9 mouse cellular contexts compared by ENCODE assay signal in genomic region chr6:34274346-34274745, GRCm38 (mm10). TPM values are rescaled to one million over a fixed set of nuclear protein-coding genes. Genes with fewer than 3 reads are reported as not detected.
DNase-seq lines count a peak whose midpoint lies in the region; ATAC-seq and TF ChIP-seq lines count a peak whose summit lies in the region.
"Had no signal": no experiment of that assay in that cellular context is flagged by ENCODE, and none has a peak within 500 bp of the region (broad histone marks: within the 10 kb centered on the region; RNA-seq: fewer than 3 reads in every experiment).

No protein-coding gene starts in this region.

- no peak for TF ChIP-seq POLR2A in cerebellum, adult 2 months (IDR thresholded peaks at IDR 0.05; ENCODE audit: borderline replicate concordance, insufficient read depth, low read length)

- H3K9me3 ChIP-seq in hindbrain, embryonic 16.5 days (ENCODE audit: control insufficient read depth, low read length): no peaks in the 10 kb centered on the region
- no peaks in the 10 kb centered on the region for H3K9me3 ChIP-seq in hindbrain, embryonic 10.5 days
- no peaks in the 10 kb centered on the region for H3K9me3 ChIP-seq in heart, embryonic 14.5 days (ENCODE audit: control insufficient read depth, low read length)
- no peaks in the 10 kb centered on the region for H3K9me3 ChIP-seq in midbrain, embryonic 13.5 days

- H3K36me3 ChIP-seq in hindbrain, embryonic 16.5 days (ENCODE audit: control insufficient read depth, insufficient read depth, low read length): no peaks in the 10 kb centered on the region
- H3K36me3 ChIP-seq in hindbrain, embryonic 10.5 days: no peaks in the 10 kb centered on the region
- no peaks in the 10 kb centered on the region for H3K36me3 ChIP-seq in heart, embryonic 14.5 days (ENCODE audit: control insufficient read depth, insufficient read depth, low read length)
- H3K36me3 ChIP-seq in midbrain, embryonic 13.5 days: no peaks in the 10 kb centered on the region

- H3K9ac ChIP-seq in hindbrain, embryonic 16.5 days (ENCODE audit: low read depth, low read length): no peak overlapping the region
- no peak overlapping the region for H3K9ac ChIP-seq in heart, embryonic 14.5 days (ENCODE audit: low read length)
- no peak overlapping the region for H3K9ac ChIP-seq in midbrain, embryonic 13.5 days (replicated peaks)

- no peak overlapping the region for H3K4me3 ChIP-seq in hindbrain, embryonic 16.5 days (ENCODE audit: low read length)
- H3K4me3 ChIP-seq in hindbrain, embryonic 10.5 days: no peak overlapping the region
- H3K4me3 ChIP-seq in cerebellum, adult 2 months (replicated peaks; ENCODE audit: insufficient read depth, low read depth, low read length): no peak overlapping the region
- no peak overlapping the region for H3K4me3 ChIP-seq in heart, embryonic 14.5 days (ENCODE audit: control insufficient read depth in 1 of 2, insufficient read depth in 1 of 2, low read depth in 1 of 2, low read length in 2 of 2)
- no peak overlapping the region for H3K4me3 ChIP-seq in midbrain, embryonic 13.5 days (replicated peaks)

- no peak overlapping the region for H3K4me2 ChIP-seq in hindbrain, embryonic 16.5 days (ENCODE audit: low read length)
- H3K4me2 ChIP-seq in heart, embryonic 14.5 days (ENCODE audit: low read length): peak overlapping the region; percentile 19
- H3K4me2 ChIP-seq in midbrain, embryonic 13.5 days (replicated peaks): no peak overlapping the region

- H3K27me3 ChIP-seq in hindbrain, embryonic 16.5 days (replicated peaks; ENCODE audit: control insufficient read depth, insufficient read depth, low read length): no peaks in the 10 kb centered on the region
- no peaks in the 10 kb centered on the region for H3K27me3 ChIP-seq in hindbrain, embryonic 10.5 days (ENCODE audit: insufficient read depth, poor library complexity, severe bottlenecking)
- H3K27me3 ChIP-seq in cerebellum, adult 2 months (ENCODE audit: control insufficient read depth, insufficient read depth, low read length): no peaks in the 10 kb centered on the region
- H3K27me3 ChIP-seq in heart, embryonic 14.5 days (ENCODE audit: control insufficient read depth, insufficient read depth, low read length): no peaks in the 10 kb centered on the region
- H3K27me3 ChIP-seq in midbrain, embryonic 13.5 days: no peaks in the 10 kb centered on the region

- WGBS in hindbrain, embryonic 16.5 days: 85% methylated on average over 2 of the region's 2 CpGs
- 92% methylated on average over 2 of the region's 2 CpGs for WGBS in hindbrain, embryonic 10.5 days
- WGBS in cerebellum, adult 2 months: 70% methylated on average over 2 of the region's 2 CpGs
- 53% methylated on average over 2 of the region's 2 CpGs for whole genome bisulfite sequencing in heart, embryonic 14.5 days
- WGBS in midbrain, embryonic 13.5 days: 85% methylated on average over 2 of the region's 2 CpGs

- H3K27ac ChIP-seq in hindbrain, embryonic 16.5 days (ENCODE audit: low read depth, low read length): no peak overlapping the region
- no peak overlapping the region for H3K27ac ChIP-seq in hindbrain, embryonic 10.5 days
- H3K27ac ChIP-seq in cerebellum, adult 2 months (ENCODE audit: insufficient read depth, low read length): no peak overlapping the region
- peak overlapping the region; percentile 71 to 78 for H3K27ac ChIP-seq in heart, embryonic 14.5 days (replicated peaks in 1 of 2; ENCODE audit: control insufficient read depth in 1 of 2, insufficient read depth in 1 of 2, low read depth in 2 of 2, low read length in 2 of 2)
- H3K27ac ChIP-seq in midbrain, embryonic 13.5 days: no peak overlapping the region

- no peak for TF ChIP-seq CTCF in cerebellum, adult 2 months (IDR thresholded peaks at IDR 0.05; ENCODE audit: borderline replicate concordance, insufficient read depth, low read depth, low read length)

- no peaks in the 10 kb centered on the region for H3K4me1 ChIP-seq in hindbrain, embryonic 16.5 days (ENCODE audit: control insufficient read depth, insufficient read depth, low read depth, low read length)
- no peaks in the 10 kb centered on the region for H3K4me1 ChIP-seq in hindbrain, embryonic 10.5 days (replicated peaks)
- H3K4me1 ChIP-seq in cerebellum, adult 2 months (ENCODE audit: control insufficient read depth, insufficient read depth, low read length): no peaks in the 10 kb centered on the region
- H3K4me1 ChIP-seq in heart, embryonic 14.5 days (ENCODE audit: control insufficient read depth in 2 of 2, insufficient read depth in 2 of 2, low read length in 2 of 2): peaks cover 6 to 11% of the 10 kb centered on the region in 2 experiments; a peak in 3 of 4 replicates
- peaks cover 6% of the 10 kb centered on the region; the same call in 1 of the 2 replicates for H3K4me1 ChIP-seq in midbrain, embryonic 13.5 days (replicated peaks)

- 0 out of 2 replicates have a peak, but pooled peaks have one; percentile 69 for ATAC-seq in hindbrain, embryonic 16.5 days
- ATAC-seq in heart, embryonic 14.5 days (ENCODE audit: insufficient number of reproducible peaks, insufficient read depth, low FRiP score, low read depth): no peak
- ATAC-seq in midbrain, embryonic 13.5 days: no peak

- no peak for DNase-seq in hindbrain, embryonic 10.5 days (ENCODE audit: low spot score)
- DNase-seq in 3T3-L1 (ENCODE audit: low read depth, low spot score): peak; percentile 95
- peak; percentile 19 to 29 for DNase-seq in cerebellum, adult 2 months
- DNase-seq in urinary bladder, postnatal 25 days (ENCODE audit: low spot score): no peak
- no peak for DNase-seq in spleen, postnatal 10 days (ENCODE audit: low spot score in 2 of 2)
- DNase-seq: thymus, adult 18-20 months had no signal

RNA-seq across cellular contexts. Expression of gene Akr1b3, which starts 42.9 kb away (rescaled TPM):
- polyA plus RNA-seq in hindbrain, embryonic 16.5 days (2015; fragmentation: Nextera tagmentation; extraction: Ambion mirVana): 122 and 123 TPM in 2 replicates
- 287 and 330 TPM in 2 replicates for polyA plus RNA-seq in hindbrain, embryonic 10.5 days (2016; fragmentation: Nextera tagmentation; extraction: Ambion mirVana)
- 72.7 and 73.5 TPM in 2 replicates for polyA plus RNA-seq in cerebellum, adult 2 months (2012; rRNA removed)
- polyA plus RNA-seq in heart, embryonic 14.5 days (2014; fragmentation: Nextera tagmentation; extraction: Ambion mirVana): 183 and 187 TPM in 2 replicates
- polyA plus RNA-seq in midbrain, embryonic 13.5 days (2015; fragmentation: Nextera tagmentation; extraction: Ambion mirVana): 103 and 107 TPM in 2 replicates

Comparison
In these comparisons a context has a peak if more than half of its experiments do, and no peak if none do; other contexts are left out.
1. H3K27ac ChIP-seq: peak in heart, embryonic 14.5 days (2 of 2); none in hindbrain, embryonic 16.5 days (single experiment), hindbrain, embryonic 10.5 days (single experiment), cerebellum, adult 2 months (single experiment) and midbrain, embryonic 13.5 days (single experiment).
2. DNase-seq: peak in 3T3-L1 (single experiment) and cerebellum, adult 2 months (2 of 2); none in hindbrain, embryonic 10.5 days (single experiment), urinary bladder, postnatal 25 days (single experiment) and spleen, postnatal 10 days (0 of 2).